Mouse (Mus musculus) olfactory bulb, adult 2 months (tissue): Measurements from ENCODE around the gene Gm10638. TPM values are rescaled to one million over a fixed set of nuclear protein-coding genes. Genes with fewer than 3 reads are reported as not detected.
A peak's percentile ranks its signal among the peaks of the same experiment; 100 is the strongest.

Experiments used
- H3K27ac ChIP-seq: fragments of 200-500 bp; 2 replicates; pipeline ENCODE4 v1.5.1; 2012; ENCODE audit warnings: low read depth, low read length; ENCODE audit not compliant: insufficient read depth
- H3K4me1 ChIP-seq: fragments of 200-500 bp; 2 replicates; pipeline ENCODE4 v1.6.1; 2012; ENCODE audit warnings: low read length; ENCODE audit not compliant: control insufficient read depth, insufficient read depth
- H3K4me3 ChIP-seq: fragments of 200-500 bp; 2 replicates; pipeline ENCODE4 v1.5.1; 2012; ENCODE audit warnings: mild to moderate bottlenecking, low read depth, low read length, moderate library complexity; ENCODE audit not compliant: insufficient read depth
- CTCF ChIP-seq: fragments of 200-500 bp; IDR thresholded peaks from 2 replicates; pipeline ENCODE4 v1.5.1; 2012; ENCODE audit warnings: low read depth, mild to moderate bottlenecking, low read length, moderate library complexity; ENCODE audit not compliant: insufficient read depth
- POLR2A ChIP-seq: fragments of 200-500 bp; IDR thresholded peaks from 2 replicates; pipeline ENCODE4 v1.6.1; 2012; ENCODE audit warnings: mild to moderate bottlenecking, low read depth, low read length, moderate library complexity; ENCODE audit not compliant: insufficient read depth
- WGBS: fragments of 180-500 bp; shearing (Covaris S2); methylation state at CpG from one replicate; pipeline ENCODE4 v1.1.7; 2018; 5-methylcytosine and 5-hydroxymethylcytosine counted together
- polyA plus RNA-seq: library from polyadenylated mRNA; stranded (reverse); fragments of >200 nt; gene quantifications from 2 replicates; pipeline ENCODE4 v1.2.4, GENCODE M21; 2012; ENCODE audit warnings: low replicate concordance; ENCODE audit not compliant: missing spikeins, insufficient read depth, insufficient read length

Gene Gm10638
- polyA plus RNA-seq, 1 experiment: not detected

- WGBS: 3% methylated on average over 11 of the region's 11 CpGs
- Histone ChIP-seq H3K4me3 (peak overlapping the region; percentile 95), H3K27ac (peak overlapping the region; percentile 88), H3K4me1 (peaks cover 6% of the 10 kb centered on the region)
- TF ChIP-seq POLR2A (no peak), CTCF (no peak)
Measured at GRCm38 (mm10) chr8:86746511-86746910, 1.0 kb downstream of the Gm10638 start.

GRCm38 (mm10) chr8:86749842-86750241, 4.3 kb downstream of the Gm10638 start:
- no peak for TF ChIP-seq CTCF
- no peak for TF ChIP-seq POLR2A
- Histone ChIP-seq H3K4me3 (no peak overlapping the region), H3K27ac (0 out of 2 replicates have a peak overlapping the region, but pooled peaks have one; percentile 21), H3K4me1 (peaks cover 6% of the 10 kb centered on the region)
- 76% methylated on average over 2 of the region's 2 CpGs for WGBS

GRCm38 (mm10) chr8:86756948-86757733, 11.6 kb downstream of the Gm10638 start:
- Histone ChIP-seq H3K4me1 (peaks cover 7% of the 10 kb centered on the region), H3K4me3 (0 out of 2 replicates have a peak overlapping the region, but pooled peaks have one; percentile 4), H3K27ac (peak overlapping the region; percentile 64; the same call in 1 of the 2 replicates)
- 19% methylated on average over 23 of the region's 23 CpGs for whole genome bisulfite sequencing
- TF ChIP-seq POLR2A (no peak), CTCF (no peak)

GRCm38 (mm10) chr8:86758651-86759050, 13.2 kb downstream of the Gm10638 start:
- WGBS: 86% methylated on average over 3 of the region's 3 CpGs
- Histone ChIP-seq H3K27ac (no peak overlapping the region), H3K4me3 (no peak overlapping the region), H3K4me1 (peaks cover 8% of the 10 kb centered on the region)
- no peak for TF ChIP-seq POLR2A
- TF ChIP-seq CTCF: no peak

GRCm38 (mm10) chr8:86759090-86759491, 13.6 kb downstream of the Gm10638 start:
- Histone ChIP-seq H3K27ac (no peak overlapping the region), H3K4me1 (peaks cover 8% of the 10 kb centered on the region), H3K4me3 (no peak overlapping the region)
- no peak for TF ChIP-seq CTCF
- TF ChIP-seq POLR2A: no peak
- 31% methylated on average over 4 of the region's 4 CpGs for whole genome bisulfite sequencing

GRCm38 (mm10) chr8:86760746-86761145, 15.2 kb downstream of the Gm10638 start:
- Histone ChIP-seq H3K27ac (no peak overlapping the region), H3K4me1 (peaks cover 8% of the 10 kb centered on the region), H3K4me3 (no peak overlapping the region)
- WGBS: 79% methylated on average over 6 of the region's 6 CpGs
- no peak for TF ChIP-seq CTCF
- no peak for TF ChIP-seq POLR2A

- TF ChIP-seq CTCF (no peak), POLR2A (no peak)
- H3K4me1 ChIP-seq: peaks cover 11% of the 10 kb centered on the region
- no peak overlapping the region for H3K4me3 ChIP-seq
- H3K27ac ChIP-seq: no peak overlapping the region
- WGBS: 78% methylated on average over 5 of the region's 5 CpGs
Measured at GRCm38 (mm10) chr8:86762806-86763205, 17.3 kb downstream of the Gm10638 start.

- H3K27ac ChIP-seq: no peak overlapping the region
- no peak overlapping the region for H3K4me3 ChIP-seq
- TF ChIP-seq CTCF (no peak), POLR2A (no peak)
- H3K4me1 ChIP-seq: peaks cover 15% of the 10 kb centered on the region
- 90% methylated on average over 10 of the region's 10 CpGs for WGBS
Measured at GRCm38 (mm10) chr8:86765155-86765554, 19.7 kb downstream of the Gm10638 start.

- WGBS: 79% methylated on average over 8 of the region's 8 CpGs
- TF ChIP-seq CTCF (no peak), POLR2A (no peak)
- Histone ChIP-seq H3K4me3 (no peak overlapping the region), H3K27ac (no peak overlapping the region), H3K4me1 (peaks cover 15% of the 10 kb centered on the region)
Measured at GRCm38 (mm10) chr8:86765669-86766068, 20.2 kb downstream of the Gm10638 start.
